Mouse (Mus musculus) MEL (cell line): ENCODE data around the gene Vash1. TPM values are rescaled to one million over a fixed set of nuclear protein-coding genes. Genes with fewer than 3 reads are reported as not detected.

Source experiments
- DNase-seq: peaks from one replicate; pipeline ENCODE4 v3.0.0; 2011; ENCODE audit warnings: low read depth, low spot score
- H3K27ac ChIP-seq: 2 replicates; pipeline ENCODE4 v1.5.1; 2012; ENCODE audit warnings: low read depth, mild to moderate bottlenecking, control low read depth, low read length, moderate library complexity; ENCODE audit not compliant: control insufficient read depth
- H3K27me3 ChIP-seq, 2 experiments: fragments of 150-350 bp in 1 of 2; sonication (generic) in 1 of 2; 2 replicates each; pipeline ENCODE4 v1.6.1; 2012; ENCODE audit warnings: low read length in 2 of 2, mild to moderate bottlenecking in 2 of 2, improper control_type of control experiment in 1 of 2, moderate library complexity in 1 of 2; ENCODE audit not compliant: insufficient read depth in 2 of 2, control insufficient read depth in 1 of 2
- H3K36me3 ChIP-seq, 2 experiments: 2 replicates each; pipeline ENCODE4 v1.6.1; 2012 to 2014; ENCODE audit warnings: low read length in 2 of 2, improper control_type of control experiment in 1 of 2, inconsistent platforms in 1 of 2, mild to moderate bottlenecking in 1 of 2; ENCODE audit not compliant: insufficient read depth in 2 of 2, control insufficient read depth in 1 of 2
- H3K4me1 ChIP-seq, 2 experiments: fragments of 150-350 bp in 1 of 2; sonication (generic) in 1 of 2; 2 replicates each; pipeline ENCODE4 v1.6.1; 2012; ENCODE audit warnings: low read length in 2 of 2, improper control_type of control experiment in 1 of 2, mild to moderate bottlenecking in 1 of 2; ENCODE audit not compliant: insufficient read depth in 2 of 2, control insufficient read depth in 1 of 2
- H3K4me3 ChIP-seq, 2 experiments: fragments of 150-350 bp in 1 of 2; sonication (generic) in 1 of 2; 2 replicates each; pipeline ENCODE4 v1.5.1; 2012; ENCODE audit warnings: low read depth in 2 of 2, low read length in 2 of 2, mild to moderate bottlenecking in 2 of 2, moderate library complexity in 2 of 2, control low read depth in 1 of 2, improper control_type of control experiment in 1 of 2; ENCODE audit not compliant: control insufficient read depth in 1 of 2, insufficient read depth in 1 of 2
- H3K79me2 ChIP-seq: 2 replicates; pipeline ENCODE4 v1.6.1; 2012; ENCODE audit warnings: mild to moderate bottlenecking, low read length, moderate library complexity; ENCODE audit not compliant: control insufficient read depth, poor library complexity, insufficient read depth
- H3K9ac ChIP-seq: 2 replicates; pipeline ENCODE4 v1.6.1; 2012; ENCODE audit warnings: low read depth, mild to moderate bottlenecking, control low read depth, low read length, moderate library complexity; ENCODE audit not compliant: control insufficient read depth, poor library complexity, severe bottlenecking
- H3K9me3 ChIP-seq: fragments of 150-350 bp; sonication (generic); replicated peaks from 2 replicates; pipeline ENCODE4 v1.6.1; 2012; ENCODE audit warnings: mild to moderate bottlenecking, low read length, improper control_type of control experiment, moderate library complexity; ENCODE audit not compliant: insufficient read depth
- CHD1 ChIP-seq: IDR thresholded peaks from 2 replicates; pipeline ENCODE4 v1.6.1; 2012; ENCODE audit warnings: low read depth, mild to moderate bottlenecking, inconsistent platforms, low read length, improper control_type of control experiment
- CHD2 ChIP-seq: IDR thresholded peaks from 2 replicates; pipeline ENCODE4 v1.6.1; 2011; ENCODE audit warnings: low read length, improper control_type of control experiment
- CTCF ChIP-seq, 3 experiments: IDR thresholded peaks in 2 of 3; conservative IDR thresholded peaks in 1 of 3; 2 replicates each; pipeline ENCODE4 v1.5.1; 2011 to 2012; ENCODE audit warnings: low read length in 3 of 3, low read depth in 2 of 3, mild to moderate bottlenecking in 2 of 3, improper control_type of control experiment in 1 of 3, inconsistent platforms in 1 of 3, mixed read lengths in 1 of 3, moderate library complexity in 1 of 3; ENCODE audit not compliant: control insufficient read depth in 1 of 3, insufficient read depth in 1 of 3, poor library complexity in 1 of 3, severe bottlenecking in 1 of 3
- GABPA ChIP-seq: IDR thresholded peaks from 2 replicates; pipeline ENCODE4 v1.6.1; 2012; ENCODE audit warnings: low read depth, mild to moderate bottlenecking, inconsistent platforms, low read length, improper control_type of control experiment, moderate library complexity
- GATA1 ChIP-seq: IDR thresholded peaks from 2 replicates; pipeline ENCODE4 v1.6.1; 2011; ENCODE audit warnings: low read depth, low read length, improper control_type of control experiment
- MAFK ChIP-seq: IDR thresholded peaks from 2 replicates; pipeline ENCODE4 v1.6.1; 2011; ENCODE audit warnings: low read depth, mild to moderate bottlenecking, low read length, improper control_type of control experiment, borderline replicate concordance
- MAX ChIP-seq: IDR thresholded peaks from 2 replicates; pipeline ENCODE4 v1.6.1; 2011; ENCODE audit warnings: low read length, improper control_type of control experiment
- MAZ ChIP-seq: IDR thresholded peaks from 2 replicates; pipeline ENCODE4 v1.6.1; 2012; ENCODE audit warnings: low read depth, mild to moderate bottlenecking, inconsistent platforms, low read length, improper control_type of control experiment
- MXI1 ChIP-seq: IDR thresholded peaks from 2 replicates; pipeline ENCODE4 v1.6.1; 2011; ENCODE audit warnings: mild to moderate bottlenecking, low read depth, low read length, improper control_type of control experiment
- MYB ChIP-seq: IDR thresholded peaks from 2 replicates; pipeline ENCODE4 v1.6.1; 2011; ENCODE audit warnings: mild to moderate bottlenecking, low read depth, low read length, improper control_type of control experiment
- POLR2A ChIP-seq, 2 experiments: IDR thresholded peaks; 2 replicates each; pipeline ENCODE4 v1.6.1; 2011 to 2012; ENCODE audit warnings: low read length in 2 of 2, mild to moderate bottlenecking in 2 of 2, control low read depth in 1 of 2, improper control_type of control experiment in 1 of 2, low read depth in 1 of 2, moderate library complexity in 1 of 2; ENCODE audit not compliant: control insufficient read depth in 1 of 2, insufficient read depth in 1 of 2, poor library complexity in 1 of 2
- RCOR1 ChIP-seq: IDR thresholded peaks from 2 replicates; pipeline ENCODE4 v1.6.1; 2012; ENCODE audit warnings: low read depth, mild to moderate bottlenecking, inconsistent platforms, low read length, improper control_type of control experiment
- TAL1 ChIP-seq: IDR thresholded peaks from 2 replicates; pipeline ENCODE4 v1.6.1; 2012; ENCODE audit warnings: mild to moderate bottlenecking, inconsistent platforms, low read length, moderate library complexity, mixed read lengths
- TBP ChIP-seq: IDR thresholded peaks from 2 replicates; pipeline ENCODE4 v1.8.0; 2011; ENCODE audit warnings: low read depth, low read length, improper control_type of control experiment
- TCF12 ChIP-seq: IDR thresholded peaks from 2 replicates; pipeline ENCODE4 v1.6.1; 2014; ENCODE audit warnings: low read depth, mild to moderate bottlenecking, inconsistent platforms, low read length, improper control_type of control experiment, moderate library complexity
- UBTF ChIP-seq: IDR thresholded peaks from 2 replicates; pipeline ENCODE4 v1.6.1; 2012; ENCODE audit warnings: low read depth, mild to moderate bottlenecking, inconsistent platforms, low read length, improper control_type of control experiment, moderate library complexity, borderline replicate concordance; ENCODE audit not compliant: insufficient read depth
- USF1 ChIP-seq: IDR thresholded peaks from 2 replicates; pipeline ENCODE4 v1.6.1; 2014; ENCODE audit warnings: low read depth, mild to moderate bottlenecking, inconsistent platforms, low read length, improper control_type of control experiment, moderate library complexity
- ZC3H11A ChIP-seq: IDR thresholded peaks from 2 replicates; pipeline ENCODE4 v1.6.1; 2012; ENCODE audit warnings: low read depth, mild to moderate bottlenecking, inconsistent platforms, low read length, improper control_type of control experiment
- polyA plus RNA-seq, 2 experiments: library from polyadenylated mRNA; stranded (reverse) in 1 of 2; unstranded in 1 of 2; fragments of >175 nt in 1 of 2; fragments of >200 nt in 1 of 2; gene quantifications; 2 replicates each; pipeline versions ENCODE4 v1.2.1 to v1.2.4; 2012; ENCODE audit warnings: low replicate concordance in 2 of 2, low read depth in 1 of 2; ENCODE audit not compliant: insufficient read length in 2 of 2, insufficient read depth in 1 of 2, missing spikeins in 1 of 2
- total RNA-seq: library from RNA; depleted of rRNA; stranded (reverse); fragments of 300-350 nt; gene quantifications from 2 replicates; pipeline ENCODE4 v1.2.3, GENCODE M21; 2012

The Vash1 gene
- total and polyA plus RNA-seq, 3 experiments, result 0.24 to 0.39 TPM; not detected in 1

GRCm38 (mm10) chr12:86652570-86653041 lies 25.9 kb upstream of the Vash1 start:
- no peak for DNase-seq
- Histone ChIP-seq H3K4me3 (no peak overlapping the region), H3K79me2 (no peaks in the 10 kb centered on the region)
- TF ChIP-seq MAFK (no peak), USF1 (no peak), CHD2 (no peak), GATA1 (no peak), TCF12 (no peak), MYB (no peak), MAX (no peak), CHD1 (no peak), POLR2A (IDR thresholded peaks at IDR 0.05; ENCODE audit: control insufficient read depth in 1 of 2, insufficient read depth in 1 of 2, low read depth in 1 of 2, low read length in 2 of 2, poor library complexity in 1 of 2) (no peak), TAL1 (no peak), TBP (no peak), UBTF (no peak), GABPA (no peak), CTCF (IDR thresholded peaks at IDR 0.05 in 2 of 3, conservative IDR thresholded peaks at IDR 0.05 in 1 of 3; ENCODE audit: control insufficient read depth in 1 of 3, insufficient read depth in 1 of 3, low read depth in 2 of 3, low read length in 3 of 3, poor library complexity in 1 of 3, severe bottlenecking in 1 of 3) (no peak)
- TF ChIP-seq, all 39 proteins: peak for 0
- Histone ChIP-seq H3K27me3 (no peaks in the 10 kb centered on the region), H3K27ac (no peak overlapping the region), H3K36me3 (no peaks in the 10 kb centered on the region), H3K9ac (no peak overlapping the region), H3K9me3 (no peaks in the 10 kb centered on the region), H3K4me1 (no peaks in the 10 kb centered on the region)

- no peak overlapping the region for H3K27ac ChIP-seq
- no peaks in the 10 kb centered on the region for H3K36me3 ChIP-seq
- no peaks in the 10 kb centered on the region for H3K4me1 ChIP-seq
- H3K4me3 ChIP-seq, result no peak overlapping the region
- no peaks in the 10 kb centered on the region for H3K9me3 ChIP-seq
- H3K27me3 ChIP-seq, result no peaks in the 10 kb centered on the region; a peak in 1 of 4 replicates
- H3K79me2 ChIP-seq, result no peaks in the 10 kb centered on the region
- H3K9ac ChIP-seq, result no peak overlapping the region
- DNase-seq, result no peak
- TF ChIP-seq MAZ (no peak), ZC3H11A (no peak), TCF12 (no peak), CHD1 (no peak), USF1 (no peak), CHD2 (no peak), MXI1 (no peak), CTCF (IDR thresholded peaks at IDR 0.05 in 2 of 3, conservative IDR thresholded peaks at IDR 0.05 in 1 of 3; ENCODE audit: control insufficient read depth in 1 of 3, insufficient read depth in 1 of 3, low read depth in 2 of 3, low read length in 3 of 3, poor library complexity in 1 of 3, severe bottlenecking in 1 of 3) (no peak), RCOR1 (no peak)
Measured at GRCm38 (mm10) chr12:86659447-86659968, 19.0 kb upstream of the Vash1 start.
